Mouse (Mus musculus) hindbrain, embryonic 10.5 days (tissue): ENCODE results near the gene Nfix. TPM values are rescaled to one million over a fixed set of nuclear protein-coding genes. Genes with fewer than 3 reads are reported as not detected.

Source experiments
- DNase-seq: peaks from one replicate; pipeline ENCODE4 v3.0.0-alpha.2; 2017; ENCODE audit warnings: low spot score
- H3K27ac ChIP-seq: fragments of 300-500 bp; sonication (generic); 2 replicates; pipeline ENCODE4 v1.5.1; 2016; ENCODE audit warnings: mild to moderate bottlenecking, moderate library complexity
- H3K27me3 ChIP-seq: fragments of 300-500 bp; sonication (generic); 2 replicates; pipeline ENCODE4 v1.6.1; 2016; ENCODE audit warnings: mild to moderate bottlenecking; ENCODE audit not compliant: poor library complexity, insufficient read depth, severe bottlenecking
- H3K36me3 ChIP-seq: fragments of 300-500 bp; sonication (generic); 2 replicates; pipeline ENCODE4 v1.6.1; 2016; ENCODE audit warnings: mild to moderate bottlenecking, moderate library complexity
- H3K4me1 ChIP-seq: fragments of 300-500 bp; sonication (generic); replicated peaks from 2 replicates; pipeline ENCODE4 v1.6.1; 2016; ENCODE audit warnings: mild to moderate bottlenecking
- H3K4me3 ChIP-seq: fragments of 300-500 bp; sonication (generic); 2 replicates; pipeline ENCODE4 v1.5.1; 2016; ENCODE audit warnings: mild to moderate bottlenecking, moderate library complexity
- H3K9me3 ChIP-seq: fragments of 300-500 bp; sonication (generic); 2 replicates; pipeline ENCODE4 v1.6.1; 2016; ENCODE audit warnings: mild to moderate bottlenecking, moderate library complexity
- WGBS: fragments of 180-500 bp; shearing (Covaris S2); methylation state at CpG from one replicate; pipeline ENCODE4 v1.1.7; 2016; 5-methylcytosine and 5-hydroxymethylcytosine counted together
- polyA plus RNA-seq: library from polyadenylated mRNA; unstranded; fragments of >200 nt; fragmentation: Nextera tagmentation; extraction: Ambion mirVana; gene quantifications from 2 replicates; pipeline ENCODE4 v1.2.1, GENCODE M21; 2016

The Nfix gene
- polyA plus RNA-seq, 1 experiment from 2014 or later = 0.29 TPM

DNA sequence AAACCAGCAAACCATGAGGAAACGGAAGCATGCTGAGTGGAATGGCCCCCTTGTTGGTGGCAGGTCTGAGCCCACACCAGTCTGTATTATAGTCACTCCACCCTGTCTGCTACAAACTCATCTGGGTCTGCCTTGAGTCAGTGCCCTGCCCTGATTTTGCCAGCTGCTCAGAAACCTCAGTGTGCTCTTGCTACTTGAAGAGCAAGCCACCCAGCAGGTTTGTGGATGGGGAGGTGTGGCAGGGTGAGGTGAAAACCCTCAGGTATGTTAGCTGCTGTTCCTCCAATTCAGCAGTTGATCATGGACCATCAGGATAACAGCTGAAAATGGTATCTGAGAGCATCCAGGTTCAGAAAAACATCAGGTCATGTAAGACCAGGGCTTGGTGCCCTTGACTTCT, 132.1 kb downstream of the Nfix start:
- Histone ChIP-seq H3K4me1 (peaks cover 22% of the 10 kb centered on the region), H3K4me3 (no peak overlapping the region), H3K27ac (no peak overlapping the region), H3K36me3 (peaks cover 57% of the 10 kb centered on the region), H3K9me3 (no peaks in the 10 kb centered on the region), H3K27me3 (no peaks in the 10 kb centered on the region)
- DNase-seq = no peak
- WGBS = 76% methylated on average over 1 of the region's 1 CpGs

GRCm38 (mm10) chr8:84665385-84665893, 134.7 kb downstream of the Nfix start:
- Histone ChIP-seq H3K9me3 (no peaks in the 10 kb centered on the region), H3K36me3 (peaks cover 30% of the 10 kb centered on the region), H3K27me3 (no peaks in the 10 kb centered on the region), H3K27ac (peak overlapping the region; percentile 95), H3K4me1 (peaks cover 46% of the 10 kb centered on the region), H3K4me3 (peak overlapping the region; percentile 97)
- 3% methylated on average over 14 of the region's 14 CpGs for WGBS
- DNase-seq = no peak

DNA sequence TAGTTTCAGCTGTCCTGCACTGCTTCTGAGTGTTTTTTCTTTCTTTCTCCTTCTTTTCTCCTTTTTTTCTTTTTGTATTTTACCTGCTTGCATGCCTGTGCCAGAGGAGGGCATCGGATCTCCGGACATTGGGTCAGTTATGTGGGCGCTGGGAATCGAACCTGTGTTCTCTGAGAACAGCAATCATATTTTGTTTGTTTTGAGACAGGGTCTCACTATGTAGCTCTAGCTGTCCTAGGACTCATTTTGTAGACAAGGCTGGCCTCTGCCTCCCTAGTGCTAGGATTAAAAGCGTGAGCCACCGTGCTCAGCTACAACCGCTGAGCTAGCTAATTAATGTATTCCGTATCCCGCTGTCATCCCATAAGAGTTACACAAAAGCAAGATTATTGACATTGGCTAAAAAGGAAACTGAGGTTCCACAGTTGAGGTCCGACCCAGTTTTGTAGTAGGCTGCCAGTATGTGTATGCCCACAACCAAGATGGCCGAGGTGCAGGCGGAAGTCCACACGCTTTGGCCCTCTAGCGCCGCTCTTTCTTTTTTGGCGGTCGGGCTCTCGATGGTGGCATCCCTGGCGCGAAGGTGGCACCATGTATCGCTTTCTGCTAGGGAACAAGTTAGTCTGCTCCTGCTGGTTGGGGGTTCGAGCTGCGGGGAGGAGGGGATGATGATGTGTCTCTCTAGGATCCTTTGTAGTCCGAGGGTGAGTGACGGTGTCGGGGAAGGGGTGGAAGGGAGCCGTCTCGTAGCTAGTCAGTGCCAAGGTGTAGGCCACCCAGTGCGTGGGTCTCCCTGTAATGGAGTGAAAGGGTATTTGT, 135.4 kb downstream of the Nfix start:
- Histone ChIP-seq H3K36me3 (peaks cover 24% of the 10 kb centered on the region), H3K27me3 (no peaks in the 10 kb centered on the region), H3K4me3 (peak overlapping the region; percentile 97), H3K4me1 (peaks cover 53% of the 10 kb centered on the region), H3K27ac (peak overlapping the region; percentile 95), H3K9me3 (no peaks in the 10 kb centered on the region)
- DNase-seq = peak; percentile 83
- WGBS = under 1% methylated on average over 29 of the region's 29 CpGs

DNA sequence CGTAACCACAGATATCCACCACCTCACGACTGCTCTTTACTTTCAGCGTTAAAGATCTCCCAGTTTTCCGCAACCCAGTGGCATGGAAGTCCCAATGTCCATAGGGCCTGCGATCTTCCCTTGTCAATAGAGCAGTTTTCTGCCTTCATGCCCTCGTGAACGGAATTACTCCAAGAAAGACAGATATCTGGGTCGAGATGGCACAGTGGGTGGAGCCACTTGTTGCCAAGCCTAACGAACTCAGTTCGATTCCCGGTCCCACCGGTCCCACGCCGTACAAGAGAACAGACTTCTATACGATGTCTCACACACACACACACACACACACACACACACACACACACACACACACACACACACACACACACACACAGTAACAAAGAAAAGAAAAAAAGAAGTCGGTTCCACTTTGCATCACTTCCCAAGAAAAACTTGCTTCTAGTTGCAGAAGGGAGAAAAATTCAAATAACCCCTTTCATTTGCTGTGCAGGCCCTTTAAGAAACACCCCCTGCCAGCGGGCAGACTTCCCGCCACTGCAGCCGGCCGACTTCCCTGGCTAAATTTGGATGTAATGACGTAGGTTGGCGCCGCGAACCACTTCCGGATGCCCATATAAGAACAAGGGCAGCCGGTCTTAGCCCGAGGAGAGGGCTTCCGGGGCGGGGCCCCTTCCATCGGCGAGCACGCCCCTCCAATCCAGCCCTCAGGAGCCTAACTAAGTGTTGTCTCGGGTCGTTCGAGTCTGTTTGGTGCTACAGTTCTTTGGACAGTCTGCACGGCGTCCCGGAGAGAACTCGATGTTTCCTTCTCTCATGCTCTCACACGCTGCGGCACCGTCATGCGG, 136.4 kb downstream of the Nfix start:
- WGBS = 3% methylated on average over 43 of the region's 43 CpGs
- Histone ChIP-seq H3K27ac (peak overlapping the region; percentile 95), H3K4me1 (peaks cover 63% of the 10 kb centered on the region), H3K9me3 (no peaks in the 10 kb centered on the region), H3K27me3 (no peaks in the 10 kb centered on the region), H3K4me3 (peak overlapping the region; percentile 97), H3K36me3 (peaks cover 14% of the 10 kb centered on the region)
- peak; percentile 97 for DNase-seq

DNA sequence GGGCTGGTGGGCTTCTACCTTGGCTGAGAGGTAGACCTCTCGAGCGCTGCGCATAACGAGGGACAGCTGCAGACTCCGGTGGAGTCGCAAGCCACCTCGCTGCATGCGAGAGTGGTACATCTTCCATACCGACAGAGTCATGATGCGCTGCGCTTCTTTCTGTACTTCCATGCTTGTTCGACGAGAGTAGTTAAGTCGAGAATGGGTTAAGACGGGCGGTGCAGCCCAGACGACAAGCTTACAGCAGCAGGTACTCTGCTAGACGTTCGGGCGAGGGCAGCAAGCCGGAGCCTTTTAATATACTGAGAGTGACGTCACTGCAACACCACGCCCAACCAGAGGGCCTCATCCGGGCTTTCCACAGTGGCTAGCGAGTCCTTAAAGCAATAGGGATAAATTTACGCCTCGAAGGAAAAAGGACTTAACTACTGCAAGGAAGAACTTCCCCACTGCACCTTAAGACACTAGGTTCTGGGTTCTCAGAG, 137.5 kb downstream of the Nfix start, which contains the start of gene Ier2:
Gene Ier2 (minus strand): TSS at position 272 of the 485 bp plus-strand sequence.
- Histone ChIP-seq H3K27ac (peak within 1 kb of the TSS; percentile 95), H3K36me3 (0 out of 2 replicates have a peak, but pooled peaks cover 3% of the 10 kb centered on the region), H3K27me3 (no peaks in the 10 kb centered on the region), H3K4me3 (peak within 1 kb of the TSS; percentile 97), H3K9me3 (no peaks in the 10 kb centered on the region), H3K4me1 (peaks cover 70% of the 10 kb centered on the region)
- peak; percentile 95 for DNase-seq
- under 1% methylated on average over 27 of the region's 27 CpGs for WGBS

DNA sequence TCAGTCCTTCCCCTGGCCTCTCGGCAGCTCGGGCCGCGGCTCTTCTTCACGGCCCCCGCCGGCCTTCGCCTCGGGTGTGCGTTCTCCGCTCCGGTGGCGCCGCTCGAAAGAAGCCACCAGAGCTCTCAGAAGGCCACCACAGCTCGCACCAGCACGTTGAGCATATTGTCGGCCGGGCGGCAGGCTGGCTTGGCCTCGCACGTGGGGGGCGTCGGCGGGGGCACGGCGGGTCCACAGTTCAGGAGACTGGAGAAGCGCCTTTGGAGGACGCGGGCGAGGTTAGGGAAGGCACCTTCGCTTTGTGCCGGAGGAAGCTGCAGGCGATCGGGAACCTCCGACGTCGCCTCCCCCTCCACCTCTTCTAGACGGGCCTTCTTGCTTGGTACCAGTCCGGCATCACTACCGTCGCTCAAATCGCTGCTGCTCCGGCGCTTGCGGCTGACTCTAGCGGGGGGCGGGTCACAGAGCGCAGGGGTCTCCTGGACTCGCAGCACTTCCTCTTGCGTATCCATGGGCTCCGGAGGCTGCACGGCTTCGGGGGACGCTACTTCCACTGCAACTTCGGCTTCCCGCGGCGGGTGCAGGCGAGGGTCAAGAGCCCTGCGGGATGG, 138.1 kb downstream of the Nfix start:
- H3K36me3 ChIP-seq = 0 out of 2 replicates have a peak, but pooled peaks cover 3% of the 10 kb centered on the region
- H3K27me3 ChIP-seq = no peaks in the 10 kb centered on the region
- H3K9me3 ChIP-seq = no peaks in the 10 kb centered on the region
- peaks cover 76% of the 10 kb centered on the region for H3K4me1 ChIP-seq
- DNase-seq = no peak
- H3K4me3 ChIP-seq = peak overlapping the region; percentile 97
- H3K27ac ChIP-seq = peak overlapping the region; percentile 95
- WGBS = under 1% methylated on average over 61 of the region's 61 CpGs

DNA sequence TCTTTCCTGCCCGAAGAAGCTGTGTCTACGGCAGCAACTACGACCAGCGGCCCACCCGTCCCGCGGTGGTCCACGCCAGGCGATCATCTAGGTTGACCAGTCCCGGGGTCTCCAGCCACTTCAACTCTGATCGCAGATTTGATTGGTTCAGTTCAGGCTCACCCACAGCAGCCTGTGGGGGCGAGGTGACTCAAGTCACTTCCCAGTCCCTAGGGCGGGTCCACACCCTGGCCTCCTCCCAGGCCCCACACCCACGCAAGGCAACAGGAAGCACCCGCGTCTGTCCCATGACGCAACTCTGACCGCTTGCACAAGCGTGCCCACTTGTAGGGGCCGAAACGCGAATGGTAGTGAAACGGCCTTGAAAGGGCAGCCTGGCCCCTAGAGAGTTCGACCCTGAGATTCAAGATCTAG, 138.7 kb downstream of the Nfix start:
- under 1% methylated on average over 24 of the region's 24 CpGs for WGBS
- Histone ChIP-seq H3K4me3 (peak overlapping the region; percentile 97), H3K27ac (peak overlapping the region; percentile 95), H3K4me1 (peaks cover 81% of the 10 kb centered on the region), H3K36me3 (0 out of 2 replicates have a peak, but pooled peaks cover 3% of the 10 kb centered on the region), H3K9me3 (no peaks in the 10 kb centered on the region), H3K27me3 (no peaks in the 10 kb centered on the region)
- DNase-seq = peak; percentile 66

- WGBS = under 1% methylated on average over 20 of the region's 20 CpGs
Measured at GRCm38 (mm10) chr8:84660819-84661457, 139.2 kb downstream of the Nfix start.

DNA sequence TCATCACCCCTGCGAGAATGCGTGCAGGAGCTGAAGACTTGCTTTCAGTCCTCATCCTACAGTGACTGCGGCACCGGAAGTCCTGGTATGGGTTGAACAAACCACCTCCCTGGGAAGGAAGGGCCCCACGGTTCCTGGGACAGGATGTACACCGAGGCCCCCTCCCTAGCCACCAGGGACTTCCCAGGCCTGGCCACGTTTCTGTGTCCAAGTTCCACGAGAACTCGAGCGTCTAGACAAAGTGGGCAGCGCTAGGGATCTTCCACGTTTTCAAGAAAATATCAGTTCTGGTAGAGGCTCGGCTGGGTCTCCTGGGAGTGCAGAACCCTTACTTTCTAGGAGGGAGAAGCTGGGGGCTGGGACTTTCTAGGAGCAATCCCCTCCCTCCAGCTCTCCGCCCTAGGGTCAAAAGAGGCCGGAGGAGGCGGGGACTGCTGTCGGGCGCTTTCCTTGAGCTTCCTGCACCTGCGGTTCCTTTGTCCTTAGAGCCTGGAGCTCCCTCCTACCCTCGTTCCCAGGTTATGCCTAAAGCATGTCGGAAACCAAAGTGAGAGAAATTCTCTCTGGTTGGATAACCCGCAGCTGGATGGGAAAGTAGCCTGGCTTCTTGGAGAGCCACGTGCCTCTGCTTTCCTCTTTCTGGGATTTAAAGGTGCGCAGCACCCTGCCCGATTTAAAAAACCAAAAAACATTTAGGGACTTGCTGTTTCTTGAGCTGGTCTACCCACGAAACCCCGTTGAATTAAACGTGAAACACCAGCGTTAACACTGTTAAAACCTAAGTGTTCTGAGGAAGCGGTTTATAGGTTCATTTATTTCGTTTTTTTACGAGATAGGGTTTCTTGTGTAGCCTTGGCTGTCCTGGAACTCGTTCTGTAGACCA, 140.0 kb downstream of the Nfix start:
- 1% methylated on average over 33 of the region's 33 CpGs for WGBS
- H3K9me3 ChIP-seq = no peaks in the 10 kb centered on the region
- H3K27me3 ChIP-seq = no peaks in the 10 kb centered on the region
- DNase-seq = peak; percentile 83
- H3K27ac ChIP-seq = peak overlapping the region; percentile 95
- no peaks in the 10 kb centered on the region for H3K36me3 ChIP-seq
- peaks cover 81% of the 10 kb centered on the region for H3K4me1 ChIP-seq
- H3K4me3 ChIP-seq = peak overlapping the region; percentile 97

More at GRCm38 (mm10) chr8:84660819-84661457, 139.2 kb downstream of the Nfix start:
- DNase-seq = peak; percentile 71
- Histone ChIP-seq H3K27me3 (no peaks in the 10 kb centered on the region), H3K9me3 (no peaks in the 10 kb centered on the region), H3K4me1 (peaks cover 81% of the 10 kb centered on the region), H3K4me3 (peak overlapping the region; percentile 97), H3K36me3 (no peaks in the 10 kb centered on the region), H3K27ac (peak overlapping the region; percentile 95)

DNA sequence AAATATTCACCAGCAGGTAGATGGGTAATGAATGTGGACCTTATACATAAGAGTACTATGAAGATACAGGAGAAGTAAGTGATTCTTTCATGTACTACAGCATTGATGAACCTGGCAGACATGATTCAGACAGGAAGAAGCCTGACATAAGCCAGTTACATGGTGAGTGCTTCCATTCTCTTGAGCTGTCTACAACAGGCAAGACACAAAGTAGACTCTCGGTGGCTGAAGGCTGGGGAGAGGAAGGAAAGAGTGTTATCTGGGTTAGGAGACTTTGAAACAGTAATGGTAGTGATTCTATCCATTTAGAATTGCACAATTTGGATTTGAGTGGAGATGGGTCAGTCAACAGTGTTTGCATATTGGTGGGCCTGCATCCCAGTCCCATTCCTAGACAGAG, 141.2 kb downstream of the Nfix start:
- Histone ChIP-seq H3K4me3 (peak overlapping the region; percentile 97), H3K27me3 (no peaks in the 10 kb centered on the region), H3K4me1 (peaks cover 87% of the 10 kb centered on the region), H3K36me3 (no peaks in the 10 kb centered on the region), H3K27ac (peak overlapping the region; percentile 41), H3K9me3 (no peaks in the 10 kb centered on the region)
- no peak for DNase-seq
- 77% methylated on average over 1 of the region's 1 CpGs for WGBS

- H3K4me3 ChIP-seq = peak overlapping the region; percentile 13; the same call in 1 of the 2 replicates
- no peaks in the 10 kb centered on the region for H3K36me3 ChIP-seq
- no peaks in the 10 kb centered on the region for H3K27me3 ChIP-seq
- WGBS = 49% methylated on average over 4 of the region's 4 CpGs
- H3K4me1 ChIP-seq = peaks cover 83% of the 10 kb centered on the region
- peak overlapping the region; percentile 93 for H3K27ac ChIP-seq
- H3K9me3 ChIP-seq = no peaks in the 10 kb centered on the region
- no peak for DNase-seq
Measured at GRCm38 (mm10) chr8:84657680-84658079, 142.5 kb downstream of the Nfix start.
